Mouse (Mus musculus) left cerebral cortex, postnatal 25 days (tissue): Measurements from ENCODE around the gene Foxn2. TPM values are rescaled to one million over a fixed set of nuclear protein-coding genes. Genes with fewer than 3 reads are reported as not detected.
A peak's percentile ranks its signal among the peaks of the same experiment; 100 is the strongest.
"Not testable (repeated sequence)": the region's sequence is repeated elsewhere in the genome, so short reads cannot be mapped to it uniquely, and the experiment has no call there.

Experiments used
- DNase-seq, 2 experiments: peaks; one replicate each; pipeline ENCODE4 v3.0.0; 2022; ENCODE audit warnings: low spot score in 2 of 2, mixed read lengths in 1 of 2
- intact Hi-C: fragments of 180-260 bp; cut with DNase I; formaldehyde crosslinking; loops from one replicate; pipeline ENCODE4 v1.15.1; 2025
- total RNA-seq, 2 experiments: library from RNA; stranded (reverse); gene quantifications; 2 replicates each; pipeline ENCODE4 v1.2.3; 2021

Foxn2 gene
- total RNA-seq, 2 experiments from 2014 or later: 15.2 to 15.4 TPM

- no peak for DNase-seq
These were observed 918 bp upstream of the Foxn2 start for GRCm38 (mm10) chr17:88439536-88440050.

GRCm38 (mm10) chr17:88441001-88441431, 505 bp downstream of the Foxn2 start:
- intact Hi-C loops: loop anchor here (2.0 to 5.0 kb wide), 4 partner anchors 66 to 374 kb away; partner anchors contain the start of gene Fbxo11
- no peak for DNase-seq

More at GRCm38 (mm10) chr17:88439536-88440050, 918 bp upstream of the Foxn2 start:
- intact Hi-C loops: loop anchor here (2.0 to 5.0 kb wide), 4 partner anchors 68 to 372 kb away; partner anchors contain the start of gene Fbxo11

GRCm38 (mm10) chr17:88441432-88442174, 1.1 kb downstream of the Foxn2 start:
- intact Hi-C loops: loop anchor here (2.0 to 5.0 kb wide), 4 partner anchors 66 to 374 kb away; partner anchors contain the start of gene Fbxo11
- peak; percentile 40 to 45 for DNase-seq

GRCm38 (mm10) chr17:88442661-88443060, 2.1 kb downstream of the Foxn2 start:
- intact Hi-C loops: loop anchor here (5.0 kb wide), 3 partner anchors 65 to 375 kb away; partner anchors contain the start of gene Fbxo11
- no peak for DNase-seq

GRCm38 (mm10) chr17:88443186-88443585, 2.7 kb downstream of the Foxn2 start:
- intact Hi-C loops: loop anchor here (5.0 kb wide), 3 partner anchors 64 to 376 kb away; partner anchors contain the start of gene Fbxo11
- DNase-seq: no peak

GRCm38 (mm10) chr17:88458079-88458478, 17.6 kb downstream of the Foxn2 start:
- intact Hi-C loops: no loop called here
- DNase-seq: no peak

- no peak for DNase-seq
- intact Hi-C loops: no loop called here
These were observed 19.0 kb downstream of the Foxn2 start for GRCm38 (mm10) chr17:88459516-88459915.

- intact Hi-C loops: no loop called here
- no peak for DNase-seq
These were observed 19.7 kb downstream of the Foxn2 start for GRCm38 (mm10) chr17:88459916-88460901.

GRCm38 (mm10) chr17:88462658-88463057, 22.1 kb downstream of the Foxn2 start:
- intact Hi-C loops: no loop called here
- peak in 1 of 2 experiments; percentile 6 for DNase-seq

GRCm38 (mm10) chr17:88466591-88466990, 26.1 kb downstream of the Foxn2 start:
- intact Hi-C loops: no loop called here
- no peak for DNase-seq

- no peak for DNase-seq
- intact Hi-C loops: no loop called here
These were observed 27.2 kb downstream of the Foxn2 start for GRCm38 (mm10) chr17:88467696-88468095.

- intact Hi-C loops, DNase-seq: not testable (repeated sequence)
These were observed 28.3 kb downstream of the Foxn2 start for GRCm38 (mm10) chr17:88468655-88469398.

GRCm38 (mm10) chr17:88473766-88474165, 33.3 kb downstream of the Foxn2 start:
- DNase-seq: peak; percentile 40 to 67
- intact Hi-C loops: no loop called here

GRCm38 (mm10) chr17:88477165-88477564, 36.7 kb downstream of the Foxn2 start:
- intact Hi-C loops: no loop called here
- DNase-seq: no peak

- no peak for DNase-seq
- intact Hi-C loops: no loop called here
These were observed 37.2 kb downstream of the Foxn2 start for GRCm38 (mm10) chr17:88477699-88478098.

GRCm38 (mm10) chr17:88479040-88479439, 38.5 kb downstream of the Foxn2 start:
- DNase-seq: no peak
- intact Hi-C loops: no loop called here

GRCm38 (mm10) chr17:88480369-88480768, 39.9 kb downstream of the Foxn2 start:
- no peak for DNase-seq
- intact Hi-C loops: no loop called here

- no peak for DNase-seq
- intact Hi-C loops: no loop called here
These were observed 40.6 kb downstream of the Foxn2 start for GRCm38 (mm10) chr17:88481062-88481461.

GRCm38 (mm10) chr17:88481587-88481986, 41.1 kb downstream of the Foxn2 start:
- intact Hi-C loops: no loop called here
- DNase-seq: no peak
